Mouse (Mus musculus) ES-Bruce4 (cell line): ENCODE measurements at regions not wholly inside any gene's neighbourhood (a gene's known extent, or its start where the extent isn't known, plus 50 kb on each side); places are given as distances from the start of the nearest gene placed in this dataset.

ENCODE experiments used
- CTCF ChIP-seq: IDR thresholded peaks from one replicate; pipeline ENCODE4 v1.8.1; 2011; ENCODE audit warnings: low read depth, low read length
- EP300 ChIP-seq: IDR thresholded peaks from 2 replicates; pipeline ENCODE4 v1.6.1; 2011; ENCODE audit warnings: low read depth, low read length; ENCODE audit not compliant: insufficient read depth
- POLR2A ChIP-seq: IDR thresholded peaks from one replicate; pipeline ENCODE4 v1.8.1; 2011; ENCODE audit warnings: low read length; ENCODE audit not compliant: insufficient read depth

DNA sequence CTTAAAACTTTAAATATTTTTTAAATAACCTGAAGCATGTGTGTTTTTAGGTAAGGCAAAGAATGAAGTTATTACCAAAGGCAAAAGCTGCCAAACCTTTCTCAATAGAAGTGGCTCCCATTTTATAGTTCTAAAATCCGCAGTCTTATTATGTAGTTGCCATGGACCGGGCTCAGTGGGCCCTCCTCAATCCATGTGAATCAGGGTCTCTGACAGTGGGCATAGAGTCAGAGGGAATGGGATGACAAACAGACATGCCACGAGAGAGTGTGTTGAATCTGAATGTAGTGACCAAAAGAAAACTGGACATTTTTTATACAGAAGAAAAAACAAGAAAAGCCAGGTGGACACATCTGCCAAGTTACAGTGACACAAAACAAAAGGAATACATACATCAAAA lies 659.0 kb upstream of the Tex47 start:
- TF ChIP-seq EP300: no peak
- TF ChIP-seq CTCF: no peak
- TF ChIP-seq POLR2A: no peak
